Mouse (Mus musculus): ENCODE data around the gene Vldlr. TPM values are rescaled to one million over a fixed set of nuclear protein-coding genes. Genes with fewer than 3 reads are reported as not detected.
A peak's percentile ranks its signal among the peaks of the same experiment; 100 is the strongest.

Gene Vldlr
- total RNA-seq, 2 experiments from 2014 or later, result 47.5 to 50.8 TPM

DNA sequence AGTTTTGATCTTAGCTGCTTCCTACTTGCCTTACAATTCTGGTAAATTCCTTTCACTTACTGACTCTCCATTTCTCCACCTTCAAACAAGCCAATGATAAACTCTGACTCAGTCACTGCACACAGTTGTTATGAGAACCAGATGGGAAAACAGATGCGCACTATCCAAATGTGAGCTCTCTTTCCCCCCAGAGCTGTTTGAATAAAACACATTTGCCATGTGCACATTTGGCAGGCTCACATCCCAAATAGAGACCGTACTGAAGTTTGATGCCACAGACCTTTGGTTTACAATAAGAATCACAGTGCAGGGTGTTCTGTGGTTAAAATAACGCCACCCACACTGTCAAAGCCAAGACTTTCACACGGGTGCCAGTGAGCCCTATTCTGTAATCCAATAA, 43.8 kb downstream of the Vldlr start:
- TF ChIP-seq CTCF (conservative IDR thresholded peaks at IDR 0.05), result no peak
- peak overlapping the region; percentile 61 for H3K27ac ChIP-seq
- H3K4me3 ChIP-seq, result no peak overlapping the region
- DNase-seq (ENCODE audit: low spot score in 2 of 2), result peak; percentile 27 to 66

DNA sequence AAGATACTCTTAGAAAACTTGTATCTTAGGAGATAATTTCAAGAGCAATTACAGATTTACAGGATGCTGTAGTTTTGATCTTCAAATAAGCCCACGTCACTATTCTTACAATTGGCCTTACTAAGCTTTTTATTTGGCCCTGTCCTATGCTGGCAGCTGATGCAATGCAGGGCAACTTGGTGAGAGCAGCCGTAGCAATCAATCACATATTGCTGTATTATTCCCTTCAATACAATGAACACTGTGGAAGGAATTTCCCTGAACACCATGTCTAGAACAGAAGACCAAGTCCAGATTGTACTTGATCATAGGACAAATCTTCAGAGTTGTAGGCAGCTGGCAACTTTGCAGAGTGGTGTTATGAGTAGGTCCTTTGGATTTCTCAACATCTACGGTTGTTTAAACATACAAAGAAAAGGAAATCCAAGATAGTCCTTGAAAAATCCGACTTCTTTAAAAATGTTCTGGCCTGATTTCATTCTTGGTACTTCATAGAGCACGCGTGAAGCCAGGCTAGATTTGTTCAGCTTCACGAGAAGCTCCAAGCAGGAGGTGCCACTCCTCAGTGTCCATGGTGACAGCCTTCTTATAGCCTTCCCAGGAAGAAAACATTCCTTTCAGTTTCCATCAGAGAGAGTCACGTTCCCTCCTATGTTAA, 44.5 kb downstream of the Vldlr start:
- DNase-seq (ENCODE audit: low spot score in 2 of 2), result no peak
- 0 out of 2 replicates have a peak overlapping the region, but pooled peaks have one; percentile 61 for H3K27ac ChIP-seq
- H3K4me3 ChIP-seq, result no peak overlapping the region
- TF ChIP-seq CTCF (conservative IDR thresholded peaks at IDR 0.05), result no peak

- no peak for DNase-seq (ENCODE audit: low spot score in 2 of 2)
- no peak overlapping the region for H3K27ac ChIP-seq
- H3K4me3 ChIP-seq, result no peak overlapping the region
- no peak for TF ChIP-seq CTCF (conservative IDR thresholded peaks at IDR 0.05)
Observed at GRCm38 (mm10) chr19:27262141-27262540, 45.9 kb downstream of the Vldlr start.

DNA sequence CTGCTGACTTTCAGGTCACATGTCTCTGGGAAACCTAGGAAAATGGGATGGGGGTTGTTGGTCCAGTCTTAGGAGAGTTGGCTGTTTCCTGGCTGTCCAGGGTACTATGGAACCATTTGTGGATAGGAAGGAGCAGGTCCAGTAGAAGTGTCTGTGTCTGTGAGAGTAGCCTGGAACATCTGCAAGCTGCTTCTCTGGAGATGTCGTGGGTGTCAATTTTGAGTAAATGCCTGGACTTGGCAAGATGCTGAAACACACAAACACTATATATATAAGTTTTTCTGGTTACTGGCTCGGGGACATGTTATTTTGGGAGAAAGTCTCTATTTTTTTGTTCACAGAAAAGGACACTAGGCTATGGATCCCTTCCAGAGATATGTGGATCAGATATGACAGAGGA, 57.1 kb downstream of the Vldlr start:
- DNase-seq (ENCODE audit: low spot score in 2 of 2), result no peak
- TF ChIP-seq CTCF (conservative IDR thresholded peaks at IDR 0.05), result no peak
- Histone ChIP-seq H3K4me3 (no peak overlapping the region), H3K27ac (no peak overlapping the region)

DNA sequence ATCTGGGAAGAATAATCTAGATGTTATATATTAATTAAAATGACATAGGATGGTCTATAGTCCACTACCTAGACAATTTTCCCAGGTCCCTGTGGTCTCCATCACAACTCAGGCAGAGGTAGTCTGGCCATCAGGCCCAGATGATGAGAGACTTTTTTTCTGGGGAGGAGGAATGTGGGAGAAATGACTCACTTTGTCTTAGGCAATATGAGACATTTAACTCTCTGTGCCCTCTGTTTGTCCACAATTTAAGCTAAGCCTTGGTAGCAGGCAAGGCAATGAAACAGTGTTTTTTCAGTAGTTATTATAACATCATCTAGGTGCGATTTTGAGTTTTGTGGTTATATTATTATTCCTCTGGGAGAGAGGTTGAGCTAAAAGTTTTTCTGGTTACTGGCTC, 58.1 kb downstream of the Vldlr start:
- no peak for DNase-seq (ENCODE audit: low spot score in 2 of 2)

GRCm38 (mm10) chr19:27279174-27279573, 62.9 kb downstream of the Vldlr start:
- no peak overlapping the region for H3K4me3 ChIP-seq
- no peak for TF ChIP-seq CTCF (conservative IDR thresholded peaks at IDR 0.05)
- no peak for DNase-seq (ENCODE audit: low spot score in 2 of 2)
- H3K27ac ChIP-seq, result no peak overlapping the region

More for the DNA sequence above, 58.1 kb downstream of the Vldlr start:
- TF ChIP-seq CTCF (conservative IDR thresholded peaks at IDR 0.05), result no peak
- H3K4me3 ChIP-seq, result no peak overlapping the region
- no peak overlapping the region for H3K27ac ChIP-seq

Other genes with a start within 250 kb of the Vldlr start
- gene Kcnv2, start 106.1 kb downstream of the Vldlr start, total RNA-seq (2021), result not detected
- gene Pum3, start 213.3 kb downstream of the Vldlr start, total RNA-seq (2021), result 10 to 100 TPM; 50.5 to 52.3 TPM

Data from layer of hippocampus, adult 2 months (tissue).